Mouse (Mus musculus) Muller cell, postnatal 12 days (primary cell): Measurements from ENCODE around the gene Trappc1.
A peak's percentile ranks its signal among the peaks of the same experiment; 100 is the strongest.
"Not testable (repeated sequence)": the region's sequence is repeated elsewhere in the genome, so short reads cannot be mapped to it uniquely, and the experiment has no call there.

Source experiments
- DNase-seq: peaks from one replicate; pipeline ENCODE4 v3.0.0-alpha.2; 2015; ENCODE audit errors: inconsistent ontology term

Trappc1 gene

GRCm38 (mm10) chr11:69323667-69324111 lies at the start of gene Trappc1, which contains the start of gene Cntrob:
Gene Trappc1 (plus strand): TSS chr11:69323980.
Gene Cntrob (minus strand): TSS chr11:69323775.
- peak; percentile 99 for DNase-seq

GRCm38 (mm10) chr11:69275650-69276049 lies 48.1 kb upstream of the Trappc1 start:
- no peak for DNase-seq

- no peak for DNase-seq
Observed at GRCm38 (mm10) chr11:69276081-69276480, 47.7 kb upstream of the Trappc1 start.

GRCm38 (mm10) chr11:69277267-69277666 lies 46.5 kb upstream of the Trappc1 start:
- DNase-seq = no peak

- no peak for DNase-seq
Observed at GRCm38 (mm10) chr11:69291111-69291510, 32.7 kb upstream of the Trappc1 start.

GRCm38 (mm10) chr11:69295286-69295685 lies 28.5 kb upstream of the Trappc1 start:
- DNase-seq = no peak

GRCm38 (mm10) chr11:69297799-69298198 lies 26.0 kb upstream of the Trappc1 start:
- no peak for DNase-seq

GRCm38 (mm10) chr11:69298231-69298630 lies 25.5 kb upstream of the Trappc1 start:
- no peak for DNase-seq

GRCm38 (mm10) chr11:69302817-69303216 lies 21.0 kb upstream of the Trappc1 start:
- DNase-seq = no peak

GRCm38 (mm10) chr11:69305291-69305690 lies 18.5 kb upstream of the Trappc1 start:
- DNase-seq = no peak

- no peak for DNase-seq
Observed at GRCm38 (mm10) chr11:69306039-69306438, 17.7 kb upstream of the Trappc1 start.

GRCm38 (mm10) chr11:69311266-69311665 lies 12.5 kb upstream of the Trappc1 start:
- DNase-seq = peak; percentile 42

- no peak for DNase-seq
Observed at GRCm38 (mm10) chr11:69316361-69316760, 7.4 kb upstream of the Trappc1 start.

- not testable (repeated sequence) for DNase-seq
Observed at GRCm38 (mm10) chr11:69318000-69318399, 5.8 kb upstream of the Trappc1 start.

GRCm38 (mm10) chr11:69321580-69321979 lies 2.2 kb upstream of the Trappc1 start:
- no peak for DNase-seq

- DNase-seq = peak; percentile 38
Observed at GRCm38 (mm10) chr11:69322010-69322409, 1.8 kb upstream of the Trappc1 start.

GRCm38 (mm10) chr11:69322693-69323471 lies 898 bp upstream of the Trappc1 start:
- peak; percentile 41 for DNase-seq

- no peak for DNase-seq
Observed at GRCm38 (mm10) chr11:69324749-69325148, 969 bp downstream of the Trappc1 start.

- peak; percentile 81 for DNase-seq
Observed at GRCm38 (mm10) chr11:69325628-69326407, 2.0 kb downstream of the Trappc1 start, which contains the start of gene Kcnab3. Gene Kcnab3 (plus strand): TSS chr11:69326258.

- no peak for DNase-seq
Observed at GRCm38 (mm10) chr11:69326408-69327156, 2.8 kb downstream of the Trappc1 start.

GRCm38 (mm10) chr11:69327157-69327442 lies 3.3 kb downstream of the Trappc1 start:
- no peak for DNase-seq

GRCm38 (mm10) chr11:69327648-69328047 lies 3.9 kb downstream of the Trappc1 start:
- no peak for DNase-seq
